Mouse (Mus musculus) limb, embryonic 12.5 days (tissue): ENCODE measurements at regions not wholly inside any gene's neighbourhood (a gene's known extent, or its start where the extent isn't known, plus 50 kb on each side); places are given as distances from the start of the nearest gene placed in this dataset.
A peak's percentile ranks its signal among the peaks of the same experiment; 100 is the strongest.

ENCODE experiments used
- ATAC-seq: fragments of 200-750 bp; cut with Nextera tagmentation; 2 replicates; pipeline ENCODE4 v1.8.0; 2017; ENCODE audit warnings: low read depth, moderate TSS enrichment; ENCODE audit not compliant: insufficient number of reproducible peaks, insufficient read depth, low FRiP score, low TSS enrichment
- H3K27ac ChIP-seq: fragments of 300-500 bp; sonication (generic); 2 replicates; pipeline ENCODE4 v1.5.1; 2016; ENCODE audit warnings: mild to moderate bottlenecking, moderate library complexity
- H3K27me3 ChIP-seq: fragments of 300-500 bp; sonication (generic); 2 replicates; pipeline ENCODE4 v1.6.1; 2016; ENCODE audit warnings: mild to moderate bottlenecking, moderate library complexity
- H3K36me3 ChIP-seq: fragments of 300-500 bp; sonication (generic); 2 replicates; pipeline ENCODE4 v1.6.1; 2016; ENCODE audit warnings: mild to moderate bottlenecking, moderate library complexity
- H3K4me1 ChIP-seq: fragments of 300-500 bp; sonication (generic); replicated peaks from 2 replicates; pipeline ENCODE4 v1.6.1; 2016
- H3K4me2 ChIP-seq: fragments of 300-500 bp; sonication (generic); 2 replicates; pipeline ENCODE4 v1.6.1; 2016; ENCODE audit warnings: mild to moderate bottlenecking, moderate library complexity
- H3K4me3 ChIP-seq: fragments of 300-500 bp; sonication (generic); replicated peaks from 2 replicates; pipeline ENCODE4 v1.5.1; 2016; ENCODE audit warnings: mild to moderate bottlenecking
- H3K9ac ChIP-seq: fragments of 300-500 bp; sonication (generic); replicated peaks from 2 replicates; pipeline ENCODE4 v1.6.1; 2016; ENCODE audit warnings: mild to moderate bottlenecking, moderate library complexity
- H3K9me3 ChIP-seq: fragments of 300-500 bp; sonication (generic); 2 replicates; pipeline ENCODE4 v1.6.1; 2016; ENCODE audit warnings: mild to moderate bottlenecking, moderate library complexity
- WGBS: fragments of 180-500 bp; shearing (Covaris S2); methylation state at CpG from one replicate; pipeline ENCODE4 v1.1.7; 2016; 5-methylcytosine and 5-hydroxymethylcytosine counted together

GRCm38 (mm10) chr3:147132830-147133229 is 280.7 kb downstream of the Ttll7 start:
- Histone ChIP-seq H3K9me3 (no peaks in the 10 kb centered on the region), H3K4me2 (no peak overlapping the region), H3K4me1 (no peaks in the 10 kb centered on the region), H3K27me3 (no peaks in the 10 kb centered on the region), H3K4me3 (no peak overlapping the region), H3K9ac (no peak overlapping the region), H3K36me3 (no peaks in the 10 kb centered on the region), H3K27ac (no peak overlapping the region)
- WGBS: 90% methylated on average over 13 of the region's 13 CpGs
- no peak for ATAC-seq

GRCm38 (mm10) chr3:147133408-147133807 is 281.2 kb downstream of the Ttll7 start:
- WGBS: 93% methylated on average over 13 of the region's 13 CpGs
- no peak for ATAC-seq
- no peaks in the 10 kb centered on the region for H3K36me3 ChIP-seq
- no peaks in the 10 kb centered on the region for H3K4me1 ChIP-seq
- no peak overlapping the region for H3K4me2 ChIP-seq
- H3K9ac ChIP-seq: no peak overlapping the region
- H3K4me3 ChIP-seq: no peak overlapping the region
- H3K27me3 ChIP-seq: no peaks in the 10 kb centered on the region
- no peak overlapping the region for H3K27ac ChIP-seq
- H3K9me3 ChIP-seq: no peaks in the 10 kb centered on the region

GRCm38 (mm10) chr3:147140414-147140813 is 288.2 kb downstream of the Ttll7 start:
- Histone ChIP-seq H3K4me3 (no peak overlapping the region), H3K9ac (no peak overlapping the region), H3K9me3 (no peaks in the 10 kb centered on the region), H3K27ac (no peak overlapping the region), H3K27me3 (no peaks in the 10 kb centered on the region), H3K4me2 (no peak overlapping the region), H3K4me1 (no peaks in the 10 kb centered on the region), H3K36me3 (no peaks in the 10 kb centered on the region)
- WGBS: 94% methylated on average over 3 of the region's 3 CpGs
- ATAC-seq: no peak

GRCm38 (mm10) chr3:147153456-147153855 is 301.3 kb downstream of the Ttll7 start:
- ATAC-seq: no peak
- Histone ChIP-seq H3K27me3 (no peaks in the 10 kb centered on the region), H3K4me3 (no peak overlapping the region), H3K27ac (no peak overlapping the region), H3K9ac (no peak overlapping the region), H3K4me1 (peaks cover 13% of the 10 kb centered on the region; the same call in 1 of the 2 replicates), H3K36me3 (no peaks in the 10 kb centered on the region), H3K9me3 (no peaks in the 10 kb centered on the region), H3K4me2 (no peak overlapping the region)
- 19% methylated on average over 3 of the region's 3 CpGs for WGBS

GRCm38 (mm10) chr3:147153998-147154397 is 301.8 kb downstream of the Ttll7 start:
- peak; percentile 59; the same call in 1 of the 2 replicates for ATAC-seq
- WGBS: 15% methylated on average over 2 of the region's 2 CpGs
- H3K9ac ChIP-seq: no peak overlapping the region
- no peak overlapping the region for H3K4me2 ChIP-seq
- H3K27ac ChIP-seq: peak overlapping the region; percentile 64; the same call in 1 of the 2 replicates
- no peaks in the 10 kb centered on the region for H3K36me3 ChIP-seq
- peaks cover 13% of the 10 kb centered on the region; the same call in 1 of the 2 replicates for H3K4me1 ChIP-seq
- H3K27me3 ChIP-seq: no peaks in the 10 kb centered on the region
- no peak overlapping the region for H3K4me3 ChIP-seq
- no peaks in the 10 kb centered on the region for H3K9me3 ChIP-seq

- Histone ChIP-seq H3K9ac (no peak overlapping the region), H3K4me2 (no peak overlapping the region), H3K36me3 (no peaks in the 10 kb centered on the region), H3K27ac (no peak overlapping the region), H3K9me3 (no peaks in the 10 kb centered on the region), H3K27me3 (no peaks in the 10 kb centered on the region), H3K4me3 (no peak overlapping the region), H3K4me1 (peaks cover 14% of the 10 kb centered on the region)
- WGBS: 90% methylated on average over 10 of the region's 10 CpGs
- ATAC-seq: no peak
Measured at GRCm38 (mm10) chr3:147163126-147163525, 311.0 kb downstream of the Ttll7 start.

- ATAC-seq: no peak
- 87% methylated on average over 5 of the region's 5 CpGs for WGBS
- no peak overlapping the region for H3K9ac ChIP-seq
Measured at GRCm38 (mm10) chr3:147163540-147163939, 311.4 kb downstream of the Ttll7 start.

GRCm38 (mm10) chr3:147164931-147165330 is 312.8 kb downstream of the Ttll7 start:
- ATAC-seq: no peak
- H3K4me3 ChIP-seq: no peak overlapping the region
- no peaks in the 10 kb centered on the region for H3K27me3 ChIP-seq
- no peak overlapping the region for H3K4me2 ChIP-seq
- no peaks in the 10 kb centered on the region for H3K36me3 ChIP-seq
- no peaks in the 10 kb centered on the region for H3K9me3 ChIP-seq
- H3K4me1 ChIP-seq: peaks cover 14% of the 10 kb centered on the region
- no peak overlapping the region for H3K27ac ChIP-seq
- no peak overlapping the region for H3K9ac ChIP-seq
- WGBS: 78% methylated on average over 6 of the region's 6 CpGs

More at GRCm38 (mm10) chr3:147163540-147163939, 311.4 kb downstream of the Ttll7 start:
- Histone ChIP-seq H3K27ac (no peak overlapping the region), H3K36me3 (no peaks in the 10 kb centered on the region), H3K4me1 (peaks cover 14% of the 10 kb centered on the region), H3K4me2 (no peak overlapping the region), H3K4me3 (no peak overlapping the region), H3K9me3 (no peaks in the 10 kb centered on the region), H3K27me3 (no peaks in the 10 kb centered on the region)

GRCm38 (mm10) chr3:147166555-147166954 is 314.4 kb downstream of the Ttll7 start:
- Histone ChIP-seq H3K27me3 (no peaks in the 10 kb centered on the region), H3K9me3 (no peaks in the 10 kb centered on the region), H3K4me3 (no peak overlapping the region), H3K4me1 (peaks cover 14% of the 10 kb centered on the region), H3K36me3 (no peaks in the 10 kb centered on the region), H3K9ac (no peak overlapping the region), H3K27ac (no peak overlapping the region), H3K4me2 (no peak overlapping the region)
- 73% methylated on average over 5 of the region's 5 CpGs for WGBS
- ATAC-seq: no peak

GRCm38 (mm10) chr3:147169215-147169614 is 317.0 kb downstream of the Ttll7 start:
- no peak overlapping the region for H3K4me2 ChIP-seq
- no peak overlapping the region for H3K27ac ChIP-seq
- peaks cover 5% of the 10 kb centered on the region for H3K4me1 ChIP-seq
- no peak overlapping the region for H3K9ac ChIP-seq
- H3K9me3 ChIP-seq: no peaks in the 10 kb centered on the region
- H3K36me3 ChIP-seq: no peaks in the 10 kb centered on the region
- 61% methylated on average over 2 of the region's 2 CpGs for WGBS
- H3K4me3 ChIP-seq: no peak overlapping the region
- ATAC-seq: no peak
- H3K27me3 ChIP-seq: no peaks in the 10 kb centered on the region

- ATAC-seq: no peak
- H3K4me1 ChIP-seq: no peaks in the 10 kb centered on the region
- 71% methylated on average over 2 of the region's 2 CpGs for WGBS
Measured at GRCm38 (mm10) chr3:147170106-147170505, 317.9 kb downstream of the Ttll7 start.

GRCm38 (mm10) chr3:147178746-147179145 is 326.6 kb downstream of the Ttll7 start:
- peaks cover 28% of the 10 kb centered on the region for H3K27me3 ChIP-seq
- WGBS: 87% methylated on average over 6 of the region's 6 CpGs
- no peak for ATAC-seq
- no peak overlapping the region for H3K27ac ChIP-seq
- no peak overlapping the region for H3K4me2 ChIP-seq
- no peak overlapping the region for H3K9ac ChIP-seq
- peaks cover 16% of the 10 kb centered on the region for H3K4me1 ChIP-seq
- H3K4me3 ChIP-seq: no peak overlapping the region
- no peaks in the 10 kb centered on the region for H3K36me3 ChIP-seq
- H3K9me3 ChIP-seq: no peaks in the 10 kb centered on the region

More at GRCm38 (mm10) chr3:147170106-147170505, 317.9 kb downstream of the Ttll7 start:
- no peaks in the 10 kb centered on the region for H3K36me3 ChIP-seq
- no peaks in the 10 kb centered on the region for H3K27me3 ChIP-seq
- no peak overlapping the region for H3K9ac ChIP-seq
- H3K27ac ChIP-seq: no peak overlapping the region
- H3K9me3 ChIP-seq: no peaks in the 10 kb centered on the region
- H3K4me2 ChIP-seq: no peak overlapping the region
- H3K4me3 ChIP-seq: no peak overlapping the region
